Mouse (Mus musculus) thymus, adult 2 months (tissue): ENCODE data around the gene Oprd1. TPM values are rescaled to one million over a fixed set of nuclear protein-coding genes. Genes with fewer than 3 reads are reported as not detected.

Experiments used
- DNase-seq: peaks from one replicate; pipeline ENCODE4 v3.0.0; 2021
- H3K27ac ChIP-seq: fragments of 200-500 bp; 2 replicates; pipeline ENCODE4 v1.5.1; 2012; ENCODE audit warnings: low read length, control low read depth; ENCODE audit not compliant: control insufficient read depth, insufficient read depth
- H3K27me3 ChIP-seq: fragments of 200-500 bp; 2 replicates; pipeline ENCODE4 v1.6.1; 2012; ENCODE audit warnings: mild to moderate bottlenecking, low read length, moderate library complexity, mixed read lengths; ENCODE audit not compliant: control insufficient read depth, insufficient read depth
- H3K36me3 ChIP-seq: fragments of 200-500 bp; 2 replicates; pipeline ENCODE4 v1.6.1; 2012; ENCODE audit warnings: mild to moderate bottlenecking, low read length, moderate library complexity; ENCODE audit not compliant: control insufficient read depth, insufficient read depth
- H3K4me1 ChIP-seq: fragments of 200-500 bp; replicated peaks from 2 replicates; pipeline ENCODE4 v1.6.1; 2012; ENCODE audit warnings: low read length; ENCODE audit not compliant: control insufficient read depth, insufficient read depth
- H3K4me3 ChIP-seq: fragments of 200-500 bp; 2 replicates; pipeline ENCODE4 v1.5.1; 2012; ENCODE audit warnings: mild to moderate bottlenecking, low read length, control low read depth, moderate library complexity; ENCODE audit not compliant: control insufficient read depth, insufficient read depth
- CTCF ChIP-seq: fragments of 200-500 bp; IDR thresholded peaks from 2 replicates; pipeline ENCODE4 v1.5.1; 2012; ENCODE audit warnings: mild to moderate bottlenecking, control low read depth, low read length, moderate library complexity, borderline replicate concordance; ENCODE audit not compliant: control insufficient read depth, poor library complexity, insufficient read depth; ENCODE audit errors: extremely low read depth
- POLR2A ChIP-seq: fragments of 200-500 bp; IDR thresholded peaks from 2 replicates; pipeline ENCODE4 v1.6.1; 2012; ENCODE audit warnings: mild to moderate bottlenecking, low read length, control low read depth, moderate library complexity; ENCODE audit not compliant: control insufficient read depth, poor library complexity, insufficient read depth; ENCODE audit errors: extremely low read depth
- WGBS: fragments of 180-500 bp; shearing (Covaris S2); methylation state at CpG from one replicate; pipeline ENCODE4 v1.1.7; 2018; 5-methylcytosine and 5-hydroxymethylcytosine counted together
- polyA plus RNA-seq: library from polyadenylated mRNA; depleted of rRNA; stranded (reverse); fragments of >200 nt; gene quantifications from 2 replicates; pipeline ENCODE4 v1.2.3, GENCODE M21; 2012

The Oprd1 gene
- polyA plus RNA-seq, 1 experiment: 4.3 TPM

DNA sequence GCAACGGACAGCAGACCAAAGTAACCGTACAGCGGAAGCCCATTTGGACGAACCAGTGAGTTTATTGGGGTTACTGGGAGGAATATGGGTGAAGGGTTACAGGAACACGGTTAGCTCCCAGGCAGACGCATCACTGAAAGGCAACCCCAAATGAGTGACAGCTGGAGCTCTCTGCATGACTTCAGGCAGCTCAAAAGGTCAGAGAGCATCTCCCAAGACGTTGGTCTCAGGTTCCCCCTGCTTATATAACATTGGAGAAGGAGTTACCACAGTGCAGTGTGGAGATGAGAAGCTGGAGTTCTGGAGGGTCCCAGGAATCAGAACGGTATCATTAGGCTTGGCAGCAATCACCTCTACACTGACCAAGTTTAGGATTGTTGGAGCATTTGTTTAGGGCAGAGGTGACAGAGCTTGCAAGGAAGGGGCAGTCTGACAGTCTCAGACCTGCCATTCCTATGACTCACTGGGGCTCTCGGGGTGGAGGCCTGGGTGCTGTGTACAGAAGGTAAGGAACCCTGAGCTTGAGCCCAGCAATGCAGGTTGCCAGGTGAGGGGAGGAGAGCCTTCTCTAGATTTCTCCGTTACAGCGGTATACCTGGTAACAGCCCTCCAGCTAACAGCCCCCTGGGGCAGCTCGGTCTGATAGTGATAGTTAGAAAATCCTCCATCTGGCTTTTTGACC lies 12.8 kb upstream of the Oprd1 start:
- Histone ChIP-seq H3K4me3 (no peak overlapping the region), H3K27ac (no peak overlapping the region), H3K36me3 (no peaks in the 10 kb centered on the region), H3K4me1 (no peaks in the 10 kb centered on the region), H3K27me3 (no peaks in the 10 kb centered on the region)
- DNase-seq: no peak
- WGBS: 85% methylated on average over 12 of the region's 12 CpGs
- TF ChIP-seq CTCF (no peak), POLR2A (no peak)

DNA sequence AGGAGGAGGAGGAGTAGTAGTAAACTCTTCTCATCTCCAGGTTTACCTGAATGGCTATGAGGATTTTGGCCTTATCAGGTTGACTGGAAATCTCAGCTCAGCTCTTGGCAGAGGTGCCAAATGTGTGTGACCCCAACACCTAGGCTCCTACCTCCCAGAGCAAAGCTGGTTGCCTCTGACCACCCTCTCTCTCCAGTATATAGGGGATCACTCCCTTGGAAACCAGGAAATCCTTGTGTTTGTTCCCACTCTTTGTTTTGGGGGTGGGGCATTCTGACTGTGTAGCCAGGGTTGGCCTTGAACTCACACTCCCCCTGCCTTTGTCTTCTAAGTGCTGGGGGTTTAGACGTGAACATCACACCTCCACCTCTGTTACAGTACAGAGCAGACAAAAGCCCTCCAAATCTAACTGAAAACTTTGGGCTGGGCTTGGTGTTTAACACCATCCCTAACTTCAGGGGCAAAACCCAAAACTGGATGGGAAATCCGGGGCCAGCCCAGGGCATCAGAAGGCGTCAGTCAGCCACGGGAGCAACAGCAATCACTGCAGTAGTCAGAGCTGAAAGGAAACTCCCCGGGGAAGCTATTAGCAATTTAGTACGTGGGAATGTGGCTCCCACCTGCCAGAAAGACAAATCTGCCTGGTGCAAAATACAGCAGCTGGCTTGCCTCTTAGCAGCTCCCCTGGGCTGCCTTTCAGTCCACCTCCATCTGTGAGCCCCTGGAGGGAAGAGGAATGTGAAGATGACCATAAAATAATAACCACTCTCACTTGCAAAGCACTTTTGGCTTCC lies 10.8 kb upstream of the Oprd1 start:
- Histone ChIP-seq H3K4me3 (no peak overlapping the region), H3K4me1 (no peaks in the 10 kb centered on the region), H3K27me3 (no peaks in the 10 kb centered on the region), H3K27ac (no peak overlapping the region), H3K36me3 (no peaks in the 10 kb centered on the region)
- no peak for DNase-seq
- no peak for TF ChIP-seq POLR2A
- no peak for TF ChIP-seq CTCF
- 19% methylated on average over 6 of the region's 6 CpGs for WGBS

- Histone ChIP-seq H3K4me3 (no peak overlapping the region), H3K4me1 (no peaks in the 10 kb centered on the region), H3K27ac (no peak overlapping the region), H3K36me3 (no peaks in the 10 kb centered on the region), H3K27me3 (no peaks in the 10 kb centered on the region)
- no peak for TF ChIP-seq CTCF
- TF ChIP-seq POLR2A: no peak
- DNase-seq: no peak
- WGBS: 60% methylated on average over 1 of the region's 1 CpGs
These were observed 7.4 kb upstream of the Oprd1 start for GRCm38 (mm10) chr4:132151673-132152072.

DNA sequence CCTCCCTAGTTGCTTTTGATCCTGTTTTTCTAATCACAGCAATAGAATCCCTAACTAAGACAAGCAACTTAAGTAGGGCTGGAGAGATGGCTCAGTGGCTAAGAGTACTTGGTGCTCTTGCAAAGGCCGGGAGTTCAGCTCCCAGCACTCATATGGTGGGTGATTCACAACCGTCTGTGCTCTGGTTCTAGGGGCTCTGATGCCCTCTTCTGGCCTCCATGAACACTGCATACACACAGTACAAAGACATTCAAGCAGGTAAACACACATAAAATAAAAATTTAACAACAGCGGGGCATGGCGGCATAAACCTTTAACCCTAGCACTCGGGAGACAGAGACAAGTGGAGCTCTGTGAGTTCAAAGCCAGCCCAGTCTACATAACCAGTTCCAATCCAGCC lies 1.9 kb upstream of the Oprd1 start:
- Histone ChIP-seq H3K4me3 (no peak overlapping the region), H3K4me1 (no peaks in the 10 kb centered on the region), H3K27ac (no peak overlapping the region), H3K36me3 (no peaks in the 10 kb centered on the region), H3K27me3 (peaks cover 12% of the 10 kb centered on the region)
- WGBS: 73% methylated on average over 5 of the region's 5 CpGs
- DNase-seq: no peak
- TF ChIP-seq POLR2A (no peak), CTCF (no peak)

- H3K27ac ChIP-seq: no peak overlapping the region
- 13% methylated on average over 10 of the region's 10 CpGs for WGBS
- no peak overlapping the region for H3K4me3 ChIP-seq
- H3K4me1 ChIP-seq: no peaks in the 10 kb centered on the region
- H3K27me3 ChIP-seq: peaks cover 12% of the 10 kb centered on the region
- no peaks in the 10 kb centered on the region for H3K36me3 ChIP-seq
- TF ChIP-seq POLR2A: no peak
- TF ChIP-seq CTCF: no peak
- DNase-seq: no peak
These were observed 806 bp upstream of the Oprd1 start for GRCm38 (mm10) chr4:132145092-132145491.

- Histone ChIP-seq H3K4me1 (no peaks in the 10 kb centered on the region), H3K36me3 (no peaks in the 10 kb centered on the region), H3K27ac (no peak overlapping the region), H3K27me3 (peaks cover 6% of the 10 kb centered on the region), H3K4me3 (no peak overlapping the region)
- no peak for DNase-seq
- no peak for TF ChIP-seq CTCF
- no peak for TF ChIP-seq POLR2A
- WGBS: 81% methylated on average over 2 of the region's 2 CpGs
These were observed 5.6 kb downstream of the Oprd1 start for GRCm38 (mm10) chr4:132138640-132139039.
